Mouse (Mus musculus) kidney, postnatal 14 days (tissue): ENCODE measurements at regions not wholly inside any gene's neighbourhood (a gene's known extent, or its start where the extent isn't known, plus 50 kb on each side); places are given as distances from the start of the nearest gene placed in this dataset.
A peak's percentile ranks its signal among the peaks of the same experiment; 100 is the strongest.

Source experiments
- DNase-seq: peaks from one replicate; pipeline ENCODE4 v3.0.0; 2022; ENCODE audit warnings: mixed read lengths

DNA sequence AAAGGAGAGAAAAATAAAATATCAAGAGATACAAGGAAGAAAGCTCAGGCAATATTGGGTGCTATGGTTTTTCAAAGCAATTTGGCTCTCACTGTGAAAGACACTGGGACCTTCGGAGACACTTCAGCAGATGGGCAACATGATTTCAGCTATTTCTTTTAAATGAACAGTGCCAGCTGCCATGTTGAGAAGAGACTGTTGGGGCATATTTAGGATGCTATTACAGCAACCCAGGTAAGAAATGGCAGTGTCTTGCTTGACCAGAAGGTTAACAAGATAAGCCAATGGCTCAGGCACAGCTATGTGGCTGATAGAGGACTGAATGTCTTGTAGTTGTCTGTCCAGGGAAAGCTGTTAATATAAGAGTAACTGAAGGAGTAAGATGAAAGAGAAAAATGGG is 348.6 kb downstream of the Ankrd7 start:
- DNase-seq, result no peak

GRCm38 (mm10) chr6:19215124-19215523 is 349.0 kb downstream of the Ankrd7 start:
- no peak for DNase-seq

DNA sequence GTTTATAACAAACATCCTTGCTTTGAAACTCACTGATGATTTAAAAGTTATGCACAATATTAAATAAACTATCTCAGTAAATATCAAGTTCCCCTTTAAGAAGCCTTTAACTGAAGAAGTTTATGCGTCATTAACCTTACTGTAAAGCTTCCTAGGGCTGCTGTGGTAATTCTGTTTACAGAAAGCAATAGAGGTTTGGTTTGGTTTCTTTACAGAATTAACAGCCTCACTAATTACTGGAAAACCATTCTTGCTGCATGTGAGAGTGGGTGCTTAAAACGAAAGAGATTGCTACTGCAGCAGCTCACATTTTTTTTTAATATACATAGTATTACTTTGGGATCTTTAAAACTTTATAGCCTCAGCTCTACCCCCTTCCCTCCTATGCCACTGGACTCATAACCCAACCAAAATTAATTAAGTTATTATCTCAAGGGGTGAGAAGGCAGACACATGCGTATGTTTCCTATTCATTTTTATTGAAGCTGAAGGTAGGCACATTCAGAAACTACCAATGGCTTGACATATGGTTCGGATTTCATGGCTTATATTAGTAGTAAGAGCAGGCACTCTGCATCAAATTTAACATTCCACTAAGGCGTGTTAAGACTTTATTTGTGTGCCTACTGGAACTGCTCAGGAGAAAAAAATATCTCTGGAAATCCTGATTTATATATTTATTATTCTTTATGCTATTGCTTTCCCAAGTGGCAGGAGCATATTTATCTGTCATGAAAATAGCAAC is 398.1 kb downstream of the Ankrd7 start:
- DNase-seq, result no peak

- no peak for DNase-seq
These were observed 407.1 kb downstream of the Ankrd7 start for GRCm38 (mm10) chr6:19273207-19273606.

GRCm38 (mm10) chr6:19282682-19283333 is 416.7 kb downstream of the Ankrd7 start:
- DNase-seq, result no peak

- no peak for DNase-seq
These were observed 466.5 kb downstream of the Ankrd7 start for GRCm38 (mm10) chr6:19332659-19333058.

DNA sequence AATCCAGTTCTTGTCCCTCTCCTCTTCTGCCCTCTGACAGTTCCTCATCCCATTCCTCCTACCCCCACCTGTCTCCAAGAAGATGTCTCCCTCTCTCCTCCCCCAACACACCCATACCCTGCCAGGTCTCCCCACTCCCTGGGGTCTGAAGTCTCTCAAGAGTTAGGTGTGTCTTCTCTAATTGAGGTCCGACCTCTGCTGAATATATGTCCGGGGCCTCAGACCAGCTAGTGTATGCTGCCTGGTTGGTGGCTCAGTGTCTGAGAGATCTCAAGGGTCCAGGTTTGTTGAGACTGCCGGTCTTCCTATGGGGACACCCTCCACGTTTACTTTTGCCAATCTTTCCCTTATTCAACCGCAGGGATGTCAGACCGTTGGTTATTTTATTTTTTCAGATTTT is 469.5 kb downstream of the Ankrd7 start:
- DNase-seq, result no peak

DNA sequence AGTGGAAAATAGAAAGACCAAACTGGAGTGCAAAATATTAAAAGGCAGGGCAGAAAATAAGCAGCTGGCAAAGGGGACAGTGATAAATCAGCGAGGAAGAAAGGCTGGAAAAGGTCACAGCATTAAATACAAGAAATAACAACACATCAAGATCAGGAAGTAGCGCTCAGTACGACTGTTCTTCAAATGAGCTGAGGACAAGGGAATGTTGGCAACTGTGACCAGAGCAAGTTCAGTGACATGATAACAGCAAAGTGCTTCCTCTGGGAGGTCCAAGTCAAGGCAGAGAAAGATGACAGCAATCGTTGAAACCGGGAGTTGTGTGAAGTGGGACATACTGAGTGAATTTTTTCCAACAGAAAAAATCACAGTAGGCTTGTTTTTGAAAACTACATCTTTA is 472.4 kb downstream of the Ankrd7 start:
- peak; percentile 1 for DNase-seq
